Mouse (Mus musculus) liver, adult 2 months (tissue): Measurements from ENCODE around the gene Skap2. TPM values are rescaled to one million over a fixed set of nuclear protein-coding genes. Genes with fewer than 3 reads are reported as not detected.

Experiments
- DNase-seq: peaks from one replicate; pipeline ENCODE4 v3.0.0-alpha.2; 2011; ENCODE audit warnings: low read depth, low spot score; ENCODE audit errors: extremely low read depth
- H3K27ac ChIP-seq: fragments of 200-500 bp; replicated peaks from 2 replicates; pipeline ENCODE4 v1.5.1; 2012; ENCODE audit warnings: low read depth, mild to moderate bottlenecking, control low read depth, inconsistent platforms, low read length; ENCODE audit not compliant: insufficient read depth
- H3K27me3 ChIP-seq: fragments of 200-500 bp; 2 replicates; pipeline ENCODE4 v1.6.1; 2012; ENCODE audit warnings: mild to moderate bottlenecking, moderate library complexity, low read length, inconsistent platforms; ENCODE audit not compliant: control insufficient read depth, insufficient read depth
- H3K36me3 ChIP-seq: fragments of 200-500 bp; 2 replicates; pipeline ENCODE4 v1.6.1; 2012; ENCODE audit warnings: low read length, inconsistent platforms; ENCODE audit not compliant: control insufficient read depth, insufficient read depth
- H3K4me1 ChIP-seq: fragments of 200-500 bp; 2 replicates; pipeline ENCODE4 v1.6.1; 2011; ENCODE audit warnings: low read length; ENCODE audit not compliant: control insufficient read depth, insufficient read depth
- H3K4me3 ChIP-seq: fragments of 200-500 bp; 2 replicates; pipeline ENCODE4 v1.5.1; 2011; ENCODE audit warnings: low read depth, mild to moderate bottlenecking, control low read depth, low read length, moderate library complexity; ENCODE audit not compliant: insufficient read depth
- H3K79me2 ChIP-seq: fragments of 200-500 bp; 2 replicates; pipeline ENCODE4 v1.6.1; 2012; ENCODE audit warnings: inconsistent platforms, mild to moderate bottlenecking, low read length, moderate library complexity; ENCODE audit not compliant: control insufficient read depth, insufficient read depth
- H3K9ac ChIP-seq: fragments of 200-500 bp; 2 replicates; pipeline ENCODE4 v1.6.1; 2012; ENCODE audit warnings: low read depth, mild to moderate bottlenecking, control low read depth, inconsistent platforms, low read length
- CTCF ChIP-seq: fragments of 200-500 bp; IDR thresholded peaks from 2 replicates; pipeline ENCODE4 v1.5.1; 2011; ENCODE audit warnings: low read depth, low read length, control low read depth
- POLR2A ChIP-seq: fragments of 200-500 bp; IDR thresholded peaks from 2 replicates; pipeline ENCODE4 v1.6.1; 2011; ENCODE audit warnings: low read length, control low read depth; ENCODE audit not compliant: insufficient read depth; ENCODE audit errors: extremely low read depth
- WGBS: fragments of 180-500 bp; shearing (Covaris S2); methylation state at CpG from one replicate; pipeline ENCODE4 v1.1.7; 2018; 5-methylcytosine and 5-hydroxymethylcytosine counted together
- polyA plus RNA-seq: library from polyadenylated mRNA; depleted of rRNA; stranded (reverse); fragments of >200 nt; gene quantifications from 2 replicates; pipeline ENCODE4 v1.2.3, GENCODE M21; 2012
- total RNA-seq: library from RNA; depleted of rRNA; stranded (reverse); fragments of >200 nt; gene quantifications from 2 replicates; pipeline ENCODE4 v1.2.3, GENCODE M21; 2014

Skap2 gene
- total and polyA plus RNA-seq, 2 experiments = 4.0 to 15.6 TPM

DNA sequence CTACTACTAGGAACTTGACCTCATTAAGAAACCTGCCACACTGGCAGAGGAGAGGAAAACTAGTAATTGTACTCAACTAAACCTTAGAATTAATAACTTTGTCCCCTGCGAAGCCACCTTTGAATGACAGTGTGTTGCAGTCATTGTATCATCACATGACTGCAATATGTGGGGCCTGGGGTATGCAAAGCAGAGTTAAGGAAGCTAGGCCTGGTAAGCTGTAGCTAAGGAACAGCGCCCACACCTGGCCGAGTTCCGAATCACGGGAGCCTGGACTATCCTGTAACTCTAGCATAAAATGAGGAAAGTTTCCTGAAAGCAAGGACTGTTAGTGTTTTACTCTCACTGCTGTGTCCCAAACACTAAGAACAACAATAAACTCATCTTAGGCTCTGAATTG, 33.2 kb upstream of the Skap2 start:
- DNase-seq = no peak
- no peak overlapping the region for H3K4me3 ChIP-seq
- no peaks in the 10 kb centered on the region for H3K36me3 ChIP-seq
- TF ChIP-seq CTCF (peak; percentile 62), POLR2A (no peak)
- no peak overlapping the region for H3K27ac ChIP-seq
- H3K4me1 ChIP-seq = no peaks in the 10 kb centered on the region
- WGBS = 60% methylated on average over 5 of the region's 5 CpGs
- no peaks in the 10 kb centered on the region for H3K79me2 ChIP-seq
- no peak overlapping the region for H3K9ac ChIP-seq
- no peaks in the 10 kb centered on the region for H3K27me3 ChIP-seq

- TF ChIP-seq CTCF = peak; percentile 56
- TF ChIP-seq POLR2A = no peak
- no peaks in the 10 kb centered on the region for H3K27me3 ChIP-seq
- no peaks in the 10 kb centered on the region for H3K79me2 ChIP-seq
- H3K4me1 ChIP-seq = no peaks in the 10 kb centered on the region; the same call in 1 of the 2 replicates
- 91% methylated on average over 4 of the region's 4 CpGs for WGBS
- no peak overlapping the region for H3K27ac ChIP-seq
- DNase-seq = no peak
- H3K9ac ChIP-seq = no peak overlapping the region
- no peak overlapping the region for H3K4me3 ChIP-seq
- H3K36me3 ChIP-seq = no peaks in the 10 kb centered on the region
These were observed 23.7 kb upstream of the Skap2 start for GRCm38 (mm10) chr6:52036077-52036476.

GRCm38 (mm10) chr6:52031181-52031580, 18.8 kb upstream of the Skap2 start:
- WGBS = 71% methylated on average over 7 of the region's 7 CpGs
- no peak overlapping the region for H3K9ac ChIP-seq
- TF ChIP-seq POLR2A = no peak
- no peak for TF ChIP-seq CTCF
- no peak overlapping the region for H3K4me3 ChIP-seq
- no peaks in the 10 kb centered on the region; the same call in 1 of the 2 replicates for H3K4me1 ChIP-seq
- no peaks in the 10 kb centered on the region for H3K79me2 ChIP-seq
- no peaks in the 10 kb centered on the region for H3K27me3 ChIP-seq
- no peaks in the 10 kb centered on the region for H3K36me3 ChIP-seq
- DNase-seq = no peak
- no peak overlapping the region for H3K27ac ChIP-seq

DNA sequence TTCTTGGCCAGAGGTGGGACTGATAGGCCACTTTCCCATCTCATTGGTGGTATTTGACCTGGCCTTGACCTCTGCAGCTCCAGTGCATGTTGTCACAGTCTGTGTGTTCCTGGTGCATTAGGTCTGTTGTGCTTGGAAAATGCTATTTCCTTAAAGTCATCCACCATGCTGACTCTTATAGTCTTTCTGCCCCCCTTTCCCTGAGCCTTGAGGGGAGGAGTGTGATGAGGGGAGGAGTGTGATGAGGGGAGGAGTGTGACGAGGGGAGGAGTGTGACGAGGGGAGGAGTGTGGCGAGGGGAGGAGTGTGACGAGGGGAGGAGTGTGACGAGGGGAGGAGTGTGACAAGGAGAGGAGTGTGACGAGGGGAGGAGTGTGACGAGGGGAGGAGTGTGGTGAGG, 15.8 kb upstream of the Skap2 start:
- H3K4me3 ChIP-seq = no peak overlapping the region

DNA sequence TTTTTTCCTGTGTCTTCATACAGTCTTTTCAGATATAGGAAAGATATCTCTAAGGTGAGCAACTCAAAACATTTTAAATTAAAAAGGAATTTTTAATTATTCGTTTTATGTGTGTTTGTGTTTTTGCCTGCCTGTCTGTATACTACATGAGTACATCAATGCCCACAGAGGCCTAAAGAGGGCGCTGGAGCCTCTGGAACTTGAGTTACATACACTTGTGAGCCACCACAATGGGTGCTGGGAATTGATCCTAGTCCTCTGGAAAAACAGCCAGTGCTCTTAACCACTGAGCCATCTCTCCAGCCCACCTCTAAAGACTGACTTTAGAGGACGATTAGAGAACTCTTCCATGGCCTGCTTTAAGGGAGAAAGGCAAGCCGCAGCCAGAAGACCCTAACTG, 14.8 kb upstream of the Skap2 start:
- H3K4me1 ChIP-seq = no peaks in the 10 kb centered on the region
- no peak for DNase-seq
- no peak overlapping the region for H3K4me3 ChIP-seq
- H3K9ac ChIP-seq = no peak overlapping the region
- TF ChIP-seq CTCF (no peak), POLR2A (no peak)
- WGBS = 83% methylated on average over 4 of the region's 4 CpGs
- no peak overlapping the region for H3K27ac ChIP-seq
- H3K79me2 ChIP-seq = no peaks in the 10 kb centered on the region
- no peaks in the 10 kb centered on the region for H3K27me3 ChIP-seq
- no peaks in the 10 kb centered on the region for H3K36me3 ChIP-seq

More for the DNA sequence above, 15.8 kb upstream of the Skap2 start:
- no peak for DNase-seq
- 91% methylated on average over 7 of the region's 7 CpGs for WGBS
- Histone ChIP-seq H3K27ac (no peak overlapping the region), H3K27me3 (no peaks in the 10 kb centered on the region), H3K79me2 (no peaks in the 10 kb centered on the region), H3K4me1 (no peaks in the 10 kb centered on the region; the same call in 1 of the 2 replicates), H3K36me3 (no peaks in the 10 kb centered on the region), H3K9ac (no peak overlapping the region)
- TF ChIP-seq POLR2A (no peak), CTCF (no peak)

GRCm38 (mm10) chr6:52026281-52026680, 13.9 kb upstream of the Skap2 start:
- Histone ChIP-seq H3K4me1 (no peaks in the 10 kb centered on the region), H3K4me3 (no peak overlapping the region), H3K36me3 (no peaks in the 10 kb centered on the region), H3K27ac (no peak overlapping the region), H3K27me3 (no peaks in the 10 kb centered on the region), H3K79me2 (no peaks in the 10 kb centered on the region), H3K9ac (no peak overlapping the region)
- WGBS = 88% methylated on average over 11 of the region's 11 CpGs
- DNase-seq = no peak
- TF ChIP-seq POLR2A (no peak), CTCF (no peak)
